Mouse (Mus musculus) adipocyte (in vitro differentiated cells): ENCODE results near the gene Hfm1.

Experiments
- DNase-seq: peaks from one replicate; pipeline ENCODE4 v3.0.0-alpha.2; 2016; ENCODE audit warnings: low spot score

The Hfm1 gene

GRCm38 (mm10) chr5:106925488-106926368, at the start of gene Hfm1:
TSS of gene Hfm1 (minus strand) at chr5:106926321.
- DNase-seq: no peak

DNA sequence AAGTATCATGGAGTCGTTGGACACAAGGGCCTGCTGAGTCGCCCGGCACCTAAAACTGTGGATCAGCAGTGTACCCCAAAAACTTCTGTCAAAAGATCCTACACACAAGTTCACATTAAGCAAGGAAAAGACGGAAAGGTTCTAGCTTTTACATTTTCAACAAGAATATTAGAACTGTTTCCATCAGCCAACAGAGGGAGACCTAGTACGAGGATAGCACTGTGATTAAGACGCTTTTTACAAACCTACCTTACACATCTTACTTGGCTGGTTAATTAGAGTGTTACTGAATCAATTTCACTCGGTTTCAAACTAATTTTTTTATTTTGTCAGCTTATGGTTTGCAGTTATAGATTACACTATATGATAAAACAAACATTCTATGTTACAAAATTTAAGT, 47.8 kb upstream of the Hfm1 start:
- no peak for DNase-seq

- no peak for DNase-seq
These were observed 41.5 kb upstream of the Hfm1 start for GRCm38 (mm10) chr5:106967578-106967977.

- DNase-seq: no peak
These were observed 40.3 kb upstream of the Hfm1 start for GRCm38 (mm10) chr5:106966443-106966842.

DNA sequence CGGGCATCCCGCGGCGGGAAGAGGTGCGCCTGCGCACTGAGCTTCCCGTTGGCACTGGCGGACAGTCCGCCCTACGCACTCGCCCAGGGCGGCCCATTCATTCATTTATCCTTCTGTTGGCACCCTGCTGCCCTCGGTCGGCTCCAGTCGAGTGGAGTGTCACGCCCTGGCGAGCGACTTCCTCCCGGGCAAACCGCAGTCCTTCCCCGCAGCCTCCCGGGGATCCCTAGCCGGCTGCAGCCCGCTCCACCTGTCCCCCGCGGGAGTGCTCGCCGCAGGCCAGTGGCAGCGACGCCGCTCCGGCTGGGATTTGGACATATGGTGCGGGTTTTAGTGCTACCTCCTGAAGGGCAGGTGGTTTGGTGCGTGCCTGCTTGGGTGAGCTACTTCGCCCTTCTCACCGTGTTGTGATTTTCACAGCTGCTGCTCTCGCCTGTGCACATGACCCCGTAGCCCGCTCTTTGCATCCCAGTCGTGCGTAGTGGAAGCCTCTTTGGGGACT, 38.4 kb upstream of the Hfm1 start:
- DNase-seq: no peak

- DNase-seq: peak; percentile 93
These were observed 37.7 kb upstream of the Hfm1 start, which contains the start of gene Cdc7 for GRCm38 (mm10) chr5:106963584-106964512. TSS of gene Cdc7 (plus strand) at chr5:106964322.

GRCm38 (mm10) chr5:106960451-106960850, 34.3 kb upstream of the Hfm1 start:
- no peak for DNase-seq

- peak; percentile 82 for DNase-seq
These were observed 32.9 kb upstream of the Hfm1 start for GRCm38 (mm10) chr5:106959031-106959430.

DNA sequence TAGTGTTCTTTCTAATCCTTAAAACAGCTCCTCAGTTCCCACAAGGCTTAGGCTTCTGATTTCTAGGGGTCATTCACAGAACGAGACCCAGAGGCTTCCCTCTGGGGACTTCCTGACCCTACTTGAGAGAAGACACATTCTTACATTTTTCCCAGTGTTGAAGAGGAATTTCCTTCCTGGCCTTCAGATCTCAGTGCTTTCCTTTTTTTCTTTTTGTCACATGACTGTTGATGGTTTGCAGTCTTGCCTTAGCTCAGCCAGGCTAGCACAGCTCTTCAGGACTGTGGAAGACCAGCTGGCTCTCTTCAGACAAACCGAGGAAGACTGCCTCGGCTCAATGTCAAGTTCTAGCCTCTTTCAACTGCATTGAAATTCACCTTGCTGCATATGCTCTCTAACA, 30.3 kb upstream of the Hfm1 start:
- DNase-seq: no peak

GRCm38 (mm10) chr5:106948683-106949082, 22.6 kb upstream of the Hfm1 start:
- DNase-seq: no peak

- no peak for DNase-seq
These were observed 20.2 kb upstream of the Hfm1 start for GRCm38 (mm10) chr5:106946342-106946741.

DNA sequence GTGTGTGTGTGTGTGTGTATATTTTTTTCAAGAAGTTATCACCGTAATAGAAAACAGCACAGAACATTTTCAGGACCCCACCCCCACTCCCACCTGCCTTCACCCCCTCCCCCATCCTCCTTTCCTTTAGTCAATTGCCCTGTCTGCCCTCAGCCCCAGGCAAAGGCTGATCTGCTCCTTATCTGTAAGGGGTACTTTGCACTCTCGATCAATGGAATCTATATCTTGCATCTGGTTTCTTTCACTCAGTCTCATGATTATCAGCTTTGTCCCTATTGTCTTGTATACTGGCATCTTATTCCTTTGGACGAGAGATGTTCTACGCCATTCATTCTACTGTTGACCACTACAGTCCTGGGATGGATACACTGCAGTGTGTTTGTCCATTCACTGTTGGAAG, 1.9 kb upstream of the Hfm1 start:
- no peak for DNase-seq

GRCm38 (mm10) chr5:106926369-106926686, 207 bp upstream of the Hfm1 start:
- DNase-seq: no peak

DNA sequence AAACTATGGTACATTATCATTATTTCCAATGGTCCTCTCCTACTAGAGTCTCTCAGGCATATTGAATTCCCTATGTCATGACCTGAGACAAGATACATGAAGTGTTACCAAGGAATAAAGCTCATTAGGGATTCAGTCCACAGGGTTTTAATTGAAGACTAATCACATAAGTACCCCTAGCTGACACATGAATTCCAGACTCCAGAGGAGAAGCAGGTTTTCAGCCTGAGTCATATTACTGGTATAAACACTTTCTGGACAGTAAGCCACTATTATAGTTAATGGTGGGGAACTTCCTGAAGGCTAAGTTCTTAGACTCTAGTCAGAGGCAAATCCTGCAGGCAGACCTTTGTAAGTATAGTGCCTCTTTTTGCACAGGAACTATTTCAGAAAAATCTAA, 6.8 kb downstream of the Hfm1 start:
- no peak for DNase-seq

GRCm38 (mm10) chr5:106896879-106897278, 29.2 kb downstream of the Hfm1 start:
- DNase-seq: no peak

DNA sequence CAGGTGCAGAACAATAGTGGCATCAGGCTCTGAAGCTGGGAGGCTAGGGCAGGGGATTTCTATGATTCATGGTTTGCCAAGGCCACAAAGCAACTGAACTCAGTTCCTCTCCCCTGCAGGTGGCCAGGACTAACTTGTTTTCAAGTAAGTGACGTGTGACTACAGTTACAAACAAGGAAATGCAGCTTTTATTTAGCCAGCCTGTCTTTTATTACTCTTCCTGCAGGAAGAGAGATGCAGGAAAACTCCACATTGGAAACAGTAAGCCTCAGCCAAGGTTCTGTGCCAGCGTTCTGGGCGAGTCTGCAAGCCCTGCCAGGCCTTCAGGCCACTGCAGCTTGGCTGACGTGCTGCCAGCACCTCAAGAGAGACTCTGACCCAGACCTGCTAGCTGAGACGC, 34.3 kb downstream of the Hfm1 start:
- peak; percentile 72 for DNase-seq

DNA sequence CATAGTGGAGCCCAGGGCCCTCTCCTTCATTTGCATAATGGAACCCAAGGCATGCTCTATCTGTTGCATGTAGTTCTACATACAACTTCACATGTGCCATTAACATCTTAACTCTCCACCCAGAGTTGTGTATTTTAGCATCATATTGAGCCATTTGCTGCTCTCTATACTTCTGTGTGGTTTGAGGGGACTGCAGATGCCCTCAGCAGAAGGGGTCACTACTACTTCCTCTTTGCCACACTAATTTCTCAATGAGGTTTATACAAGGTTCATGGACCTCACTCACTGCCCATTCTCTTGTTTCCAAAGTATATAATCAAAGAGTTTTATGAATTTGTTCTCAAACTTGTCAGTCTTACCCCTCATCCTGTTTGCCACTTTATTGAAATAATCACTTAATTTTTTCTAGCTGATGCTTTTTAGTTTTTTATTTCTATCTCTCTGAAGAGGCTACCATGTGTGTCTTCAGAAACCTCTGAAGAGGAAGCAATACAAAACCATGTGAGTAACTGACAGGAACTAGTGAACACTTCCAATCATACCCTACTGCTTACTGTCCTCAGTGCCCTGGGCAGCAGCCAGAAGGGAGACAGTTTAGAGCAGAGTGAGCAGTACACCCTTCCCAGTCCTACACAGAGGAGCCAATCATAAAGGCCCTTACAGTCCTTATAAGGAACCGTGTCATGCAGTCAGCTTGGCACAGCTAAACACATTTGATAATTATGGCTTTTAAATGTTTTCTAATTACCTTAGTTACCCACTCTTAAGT, 38.6 kb downstream of the Hfm1 start:
- DNase-seq: no peak

- DNase-seq: no peak
These were observed 40.6 kb downstream of the Hfm1 start for GRCm38 (mm10) chr5:106885517-106885916.

GRCm38 (mm10) chr5:106876438-106876837, 49.7 kb downstream of the Hfm1 start:
- no peak for DNase-seq

DNA sequence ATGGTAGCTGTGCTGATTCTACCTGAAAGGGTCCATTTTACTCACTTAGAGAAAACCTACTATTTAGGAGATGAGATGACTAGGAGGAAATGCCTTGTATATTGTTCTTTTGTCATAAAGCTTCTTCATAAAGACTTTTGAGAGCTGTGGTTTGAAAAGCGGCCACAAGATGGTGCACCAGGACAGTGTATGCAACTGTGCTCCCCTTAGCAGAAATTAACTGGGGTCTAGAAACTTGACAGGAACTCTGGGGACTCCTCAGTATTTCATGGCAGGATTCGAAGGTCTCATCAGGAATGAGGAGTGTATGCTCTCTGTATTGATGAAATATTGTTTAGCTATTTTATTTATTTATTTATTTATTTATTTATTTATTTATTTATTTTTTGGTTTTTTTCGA, 65.7 kb downstream of the Hfm1 start:
- peak; percentile 75 for DNase-seq

- no peak for DNase-seq
These were observed 72.8 kb downstream of the Hfm1 start for GRCm38 (mm10) chr5:106853284-106853683.

GRCm38 (mm10) chr5:106847045-106847444, 79.1 kb downstream of the Hfm1 start:
- DNase-seq: no peak
